ENCODE assay signal across 9 mouse cellular contexts in genomic region chr15:59188371-59188770, GRCm38 (mm10).
DNase-seq lines count a peak whose midpoint lies in the region; ATAC-seq and TF ChIP-seq lines count a peak whose summit lies in the region.
"Had no signal": no experiment of that assay in that cellular context is flagged by ENCODE, and none has a peak within 500 bp of the region (broad histone marks: within the 10 kb centered on the region; RNA-seq: fewer than 3 reads in every experiment).

No protein-coding gene starts in this region.

- peaks cover 0 to 9% of the 10 kb centered on the region in 2 experiments; a peak in 1 of 4 replicates for H3K4me1 ChIP-seq in ES-E14 (ENCODE audit: control insufficient read depth in 2 of 2, insufficient read depth in 2 of 2, low read length in 2 of 2, poor library complexity in 1 of 2)
- H3K4me1 ChIP-seq in forebrain, embryonic 13.5 days, result peaks cover 7% of the 10 kb centered on the region
- H3K4me1 ChIP-seq in intestine, embryonic 16.5 days (ENCODE audit: control insufficient read depth, insufficient read depth, low read length), result no peaks in the 10 kb centered on the region
- H3K4me1 ChIP-seq: liver, embryonic 13.5 days had no signal

- no peak overlapping the region for H3K4me3 ChIP-seq in ES-E14 (ENCODE audit: insufficient read depth in 1 of 2, low read depth in 1 of 2, low read length in 2 of 2, poor library complexity in 1 of 2, severe bottlenecking in 1 of 2)
- H3K4me3 ChIP-seq in forebrain, embryonic 13.5 days, result no peak overlapping the region
- H3K4me3 ChIP-seq in intestine, embryonic 16.5 days (ENCODE audit: low read length), result no peak overlapping the region
- H3K4me3 ChIP-seq: liver, embryonic 13.5 days had no signal

- 0 out of 2 replicates have a peak, but pooled peaks have one; percentile 36 for ATAC-seq in forebrain, embryonic 13.5 days
- no peak for ATAC-seq in CD4-positive, CD25-positive, alpha-beta regulatory T cell, adult 4 months
- no peak for ATAC-seq in intestine, embryonic 16.5 days

- in situ Hi-C loops in ES-E14 (cut with MboI; ENCODE audit: low sequenced_read_pairs in 2 of 2, unreplicated experiment in 2 of 2), result no loop called here

- H3K36me3 ChIP-seq in ES-E14 (ENCODE audit: control insufficient read depth, insufficient read depth, low read length, poor library complexity, severe bottlenecking), result no peaks in the 10 kb centered on the region
- H3K36me3 ChIP-seq in forebrain, embryonic 13.5 days (ENCODE audit: poor library complexity, severe bottlenecking), result no peaks in the 10 kb centered on the region
- no peaks in the 10 kb centered on the region for H3K36me3 ChIP-seq in intestine, embryonic 16.5 days (ENCODE audit: control insufficient read depth, insufficient read depth, low read length)
- H3K36me3 ChIP-seq: liver, embryonic 13.5 days had no signal

- H3K9ac ChIP-seq in ES-E14 (ENCODE audit: insufficient read depth, low read depth, low read length, poor library complexity, severe bottlenecking), result no peak overlapping the region
- no peak overlapping the region for H3K9ac ChIP-seq in forebrain, embryonic 13.5 days
- H3K9ac ChIP-seq in intestine, embryonic 16.5 days (ENCODE audit: low read depth, low read length), result no peak overlapping the region
- H3K9ac ChIP-seq: liver, embryonic 13.5 days had no signal

- WGBS in forebrain, embryonic 13.5 days, result 20% methylated on average over 4 of the region's 4 CpGs
- 38% methylated on average over 4 of the region's 4 CpGs for WGBS in intestine, embryonic 16.5 days

- H3K27ac ChIP-seq in ES-E14 (ENCODE audit: insufficient read depth, low read depth, low read length, poor library complexity, severe bottlenecking), result no peak overlapping the region
- H3K27ac ChIP-seq in forebrain, embryonic 13.5 days, result no peak overlapping the region; the same call in 1 of the 2 replicates
- no peak overlapping the region for H3K27ac ChIP-seq in intestine, embryonic 16.5 days (ENCODE audit: low read length)
- H3K27ac ChIP-seq: liver, embryonic 13.5 days had no signal

- H3K27me3 ChIP-seq in forebrain, embryonic 13.5 days, result no peaks in the 10 kb centered on the region
- no peaks in the 10 kb centered on the region for H3K27me3 ChIP-seq in intestine, embryonic 16.5 days (replicated peaks; ENCODE audit: control insufficient read depth, insufficient read depth, low read length)
- H3K27me3 ChIP-seq: liver, embryonic 13.5 days had no signal

- H3K9me3 ChIP-seq in ES-E14 (ENCODE audit: control insufficient read depth, insufficient read depth, low read depth, low read length), result no peaks in the 10 kb centered on the region
- H3K9me3 ChIP-seq in forebrain, embryonic 13.5 days (replicated peaks), result no peaks in the 10 kb centered on the region
- H3K9me3 ChIP-seq in intestine, embryonic 16.5 days (ENCODE audit: control insufficient read depth, low read length), result no peaks in the 10 kb centered on the region
- H3K9me3 ChIP-seq: liver, embryonic 13.5 days had no signal

- DNase-seq in heart, adult 11 months, result peak; percentile 92
- no peak for DNase-seq in heart, postnatal 4 days
- DNase-seq in ES-E14 (ENCODE audit: low read depth, low spot score), result peak; percentile 44
- peak; percentile 65 to 84 for DNase-seq in kidney, postnatal 25 days
- DNase-seq in spleen, postnatal 4 days (ENCODE audit: low spot score in 2 of 2), result no peak
- DNase-seq: liver, embryonic 13.5 days had no signal

- no peak overlapping the region for H3K4me2 ChIP-seq in forebrain, embryonic 13.5 days
- no peak overlapping the region for H3K4me2 ChIP-seq in intestine, embryonic 16.5 days (ENCODE audit: low read depth, low read length)
- H3K4me2 ChIP-seq: liver, embryonic 13.5 days had no signal

TF ChIP-seq in ES-E14, 5 proteins besides CTCF, POLR2A, EP300 and RAD21:
- TF ChIP-seq HCFC1 (IDR thresholded peaks at IDR 0.05; ENCODE audit: borderline replicate concordance, insufficient read depth, low read length), result no peak
- no peak for TF ChIP-seq ZNF384 (IDR thresholded peaks at IDR 0.05; ENCODE audit: low read depth, low read length)
- no peak for TF ChIP-seq ZC3H11A (IDR thresholded peaks at IDR 0.05; ENCODE audit: borderline replicate concordance, low read depth, low read length)
- no peak for TF ChIP-seq MAFK (IDR thresholded peaks at IDR 0.05; ENCODE audit: insufficient read depth, low read depth, low read length)
- TF ChIP-seq CHD2 (IDR thresholded peaks at IDR 0.05; ENCODE audit: low read depth, low read length), result no peak
TF ChIP-seq in ES-E14: peak in this region for 0.

Comparison
In these comparisons a context has a peak if more than half of its experiments do, and no peak if none do; other contexts are left out.
1. DNase-seq: peak in heart, adult 11 months (single experiment), ES-E14 (single experiment) and kidney, postnatal 25 days (2 of 2); none in heart, postnatal 4 days (single experiment) and spleen, postnatal 4 days (0 of 2).